Mouse (Mus musculus) testis, adult 2 months (tissue): Measurements from ENCODE around the gene A930004D18Rik.

Experiments used
- CTCF ChIP-seq: fragments of 200-500 bp; IDR thresholded peaks from 2 replicates; pipeline ENCODE4 v1.5.1; 2012; ENCODE audit warnings: low read depth, mild to moderate bottlenecking, inconsistent platforms, low read length, moderate library complexity; ENCODE audit not compliant: control insufficient read depth, insufficient read depth, insufficient replicate concordance
- POLR2A ChIP-seq: fragments of 200-500 bp; IDR thresholded peaks from 2 replicates; pipeline ENCODE4 v1.6.1; 2012; ENCODE audit warnings: low read depth, mild to moderate bottlenecking, inconsistent platforms, low read length, moderate library complexity; ENCODE audit not compliant: control insufficient read depth

DNA sequence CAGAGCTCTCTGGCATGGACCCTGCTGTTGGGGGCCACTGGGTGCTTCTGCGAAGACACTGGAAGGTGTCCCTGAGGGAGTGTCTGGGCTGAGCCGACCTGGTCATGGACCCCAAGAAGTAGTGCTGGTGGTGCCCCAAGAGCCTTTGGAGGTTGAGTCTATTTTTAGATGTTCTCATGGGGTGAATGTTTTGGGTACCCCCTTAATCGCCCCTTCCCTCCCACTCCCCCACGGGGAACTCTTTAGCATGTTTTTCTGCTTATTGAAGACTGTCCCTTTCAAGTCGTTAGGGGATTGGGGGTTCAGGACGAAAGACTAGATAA lies 28.1 kb upstream of the A930004D18Rik start:
- TF ChIP-seq CTCF (no peak), POLR2A (no peak)
